Mouse (Mus musculus) liver, embryonic 14.5 days (tissue): ENCODE data around the gene Slc25a53. TPM values are rescaled to one million over a fixed set of nuclear protein-coding genes. Genes with fewer than 3 reads are reported as not detected.
"Not testable (repeated sequence)": the region's sequence is repeated elsewhere in the genome, so short reads cannot be mapped to it uniquely, and the experiment has no call there.

ENCODE experiments used
- ATAC-seq: fragments of 200-750 bp; cut with Nextera tagmentation; 2 replicates; pipeline ENCODE4 v1.8.0; 2017; ENCODE audit warnings: moderate number of reproducible peaks, mild to moderate bottlenecking, moderate library complexity; ENCODE audit not compliant: insufficient read depth
- DNase-seq, 3 experiments: peaks; one replicate each; pipeline ENCODE4 v3.0.0-alpha.2; 2012 to 2013; ENCODE audit warnings: low read depth in 3 of 3, low spot score in 3 of 3
- H3K27ac ChIP-seq: fragments of 300-500 bp; sonication (generic); 2 replicates; pipeline ENCODE4 v1.5.1; 2014; ENCODE audit warnings: moderate library complexity, mild to moderate bottlenecking, control low read depth, inconsistent platforms
- H3K27me3 ChIP-seq: fragments of 300-500 bp; sonication (generic); 2 replicates; pipeline ENCODE4 v1.6.1; 2014; ENCODE audit warnings: mild to moderate bottlenecking, low read length, moderate library complexity; ENCODE audit not compliant: control insufficient read depth, insufficient read depth
- H3K36me3 ChIP-seq: fragments of 300-500 bp; sonication (generic); replicated peaks from 2 replicates; pipeline ENCODE4 v1.6.1; 2014; ENCODE audit warnings: low read depth; ENCODE audit not compliant: control insufficient read depth, insufficient read depth
- H3K4me1 ChIP-seq, 2 experiments: fragments of 200-500 bp in 1 of 2; fragments of 300-500 bp in 1 of 2; sonication (generic) in 1 of 2; replicated peaks; 2 replicates each; pipeline ENCODE4 v1.6.1; 2012 to 2014; ENCODE audit warnings: antibody characterized with exemption in 1 of 2, inconsistent platforms in 1 of 2, low read length in 1 of 2; ENCODE audit not compliant: control insufficient read depth in 2 of 2, insufficient read depth in 2 of 2
- H3K4me2 ChIP-seq: fragments of 300-500 bp; sonication (generic); 2 replicates; pipeline ENCODE4 v1.6.1; 2014; ENCODE audit warnings: low read depth, mild to moderate bottlenecking, control low read depth, moderate library complexity
- H3K4me3 ChIP-seq, 2 experiments: fragments of 200-500 bp in 1 of 2; fragments of 300-500 bp in 1 of 2; sonication (generic) in 1 of 2; 2 replicates each; pipeline ENCODE4 v1.5.1; 2012 to 2014; ENCODE audit warnings: low read depth in 2 of 2, low read length in 2 of 2, mild to moderate bottlenecking in 2 of 2, control low read depth in 1 of 2, inconsistent platforms in 1 of 2, moderate library complexity in 1 of 2; ENCODE audit not compliant: insufficient read depth in 1 of 2
- H3K9ac ChIP-seq: fragments of 300-500 bp; sonication (generic); replicated peaks from 2 replicates; pipeline ENCODE4 v1.6.1; 2014; ENCODE audit warnings: mild to moderate bottlenecking, control low read depth, moderate library complexity
- H3K9me3 ChIP-seq: fragments of 300-500 bp; sonication (generic); 2 replicates; pipeline ENCODE4 v1.6.1; 2016; ENCODE audit warnings: low read length, mixed read lengths; ENCODE audit not compliant: control insufficient read depth
- CTCF ChIP-seq: IDR thresholded peaks from 2 replicates; pipeline ENCODE4 v1.5.1; 2016; ENCODE audit warnings: antibody characterized with exemption, low read depth, control low read depth
- EP300 ChIP-seq: IDR thresholded peaks from 2 replicates; pipeline ENCODE4 v1.6.1; 2016; ENCODE audit warnings: antibody characterized with exemption, low read depth
- WGBS: fragments of 180-500 bp; shearing (Covaris S2); extraction: QIAGEN DNeasy Blood & Tissue Kit; methylation state at CpG from one replicate; pipeline ENCODE4 v1.1.7; 2014; ENCODE audit not compliant: insufficient replicate concordance; 5-methylcytosine and 5-hydroxymethylcytosine counted together
- polyA plus RNA-seq, 2 experiments: library from polyadenylated mRNA; depleted of rRNA in 1 of 2; stranded (reverse) in 1 of 2; unstranded in 1 of 2; fragments of >200 nt; fragmentation: Nextera tagmentation in 1 of 2; extraction: Ambion mirVana in 1 of 2; gene quantifications; 2 replicates each; pipeline versions ENCODE4 v1.2.1 to v1.2.3; 2012 to 2014

Slc25a53 gene
- polyA plus RNA-seq, 2 experiments: 1.3 to 2.1 TPM

DNA sequence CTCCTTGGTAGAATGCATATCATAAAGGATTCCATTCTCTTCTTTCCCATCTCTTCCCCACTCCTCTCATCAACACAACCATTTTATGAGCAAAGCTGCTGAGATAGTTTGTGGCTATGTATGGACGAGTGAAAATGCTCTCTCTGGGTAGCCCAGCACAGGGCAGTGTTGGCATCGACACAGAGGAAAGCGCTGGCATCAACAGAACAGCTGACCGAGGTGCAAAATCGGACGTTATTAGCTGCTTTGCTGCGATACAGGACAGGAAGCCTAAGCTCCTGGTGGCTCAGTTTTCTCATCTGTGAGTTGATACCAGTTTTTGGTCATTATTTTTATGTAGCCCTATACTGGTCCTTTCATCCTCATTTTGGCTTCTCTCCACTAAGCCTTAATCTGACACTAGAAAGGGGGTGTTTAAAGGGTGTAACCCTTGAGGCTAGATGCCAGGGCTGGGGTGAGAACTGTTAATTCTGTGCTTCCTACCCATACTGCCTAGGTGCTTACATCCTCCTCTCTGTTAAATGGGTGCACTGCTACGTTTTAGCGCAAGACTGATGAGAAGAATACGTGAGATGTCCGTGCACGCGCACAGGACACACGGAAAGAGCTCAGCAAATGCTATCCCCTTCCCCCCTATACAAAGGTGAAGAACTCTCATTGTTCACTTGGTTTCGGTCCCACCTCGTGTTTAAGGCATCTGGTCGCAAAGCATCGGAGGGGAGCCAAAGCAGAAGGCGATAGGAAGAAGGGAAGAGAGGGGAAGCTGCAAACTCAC is 45.7 kb downstream of the Slc25a53 start:
- Histone ChIP-seq H3K9me3 (no peaks in the 10 kb centered on the region), H3K4me2 (peak overlapping the region; percentile 24), H3K4me1 (no peaks in the 10 kb centered on the region), H3K27ac (no peak overlapping the region), H3K36me3 (no peaks in the 10 kb centered on the region), H3K9ac (no peak overlapping the region), H3K4me3 (peak overlapping the region in 1 of 2 experiments; percentile 4; a peak in 1 of 4 replicates), H3K27me3 (peaks cover 12% of the 10 kb centered on the region)
- no peak for DNase-seq
- no peak for TF ChIP-seq EP300
- TF ChIP-seq CTCF: no peak
- no peak for ATAC-seq
- 17% methylated on average over 19 of the region's 19 CpGs for whole genome bisulfite sequencing

DNA sequence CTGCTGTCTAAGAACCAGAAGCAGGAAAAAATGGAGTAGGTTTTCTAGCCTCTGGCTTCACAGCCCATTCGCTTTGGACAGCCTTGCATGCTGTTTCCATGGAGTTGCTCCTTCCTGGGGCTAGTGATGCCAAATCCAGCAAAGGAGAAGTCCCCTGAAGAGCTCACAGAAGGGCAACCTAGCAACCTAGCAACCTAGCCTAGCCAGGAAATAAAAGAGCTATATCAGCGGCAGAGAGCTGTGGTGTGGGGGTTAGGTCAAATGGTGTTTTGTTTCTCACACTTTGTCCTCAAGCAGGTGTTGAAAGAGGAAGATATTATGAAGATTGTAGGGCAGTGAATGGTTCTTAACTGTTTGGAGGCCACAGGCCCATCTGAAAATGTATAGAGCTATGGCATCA is 46.8 kb downstream of the Slc25a53 start:
- H3K9ac ChIP-seq: no peak overlapping the region
- H3K4me2 ChIP-seq: no peak overlapping the region
- peaks cover 12% of the 10 kb centered on the region for H3K27me3 ChIP-seq
- H3K36me3 ChIP-seq: no peaks in the 10 kb centered on the region
- TF ChIP-seq EP300 (no peak), CTCF (no peak)
- no peak overlapping the region for H3K4me3 ChIP-seq
- no peaks in the 10 kb centered on the region for H3K4me1 ChIP-seq
- no peaks in the 10 kb centered on the region for H3K9me3 ChIP-seq
- ATAC-seq (no peak), DNase-seq (no peak)
- no peak overlapping the region for H3K27ac ChIP-seq
- 48% methylated on average over 2 of the region's 2 CpGs for WGBS

- no peak for ATAC-seq
- no peaks in the 10 kb centered on the region for H3K36me3 ChIP-seq
- no peak overlapping the region for H3K4me2 ChIP-seq
- H3K27me3 ChIP-seq: no peaks in the 10 kb centered on the region; the same call in 1 of the 2 replicates
- no peak overlapping the region for H3K27ac ChIP-seq
- no peak overlapping the region for H3K4me3 ChIP-seq
- no peaks in the 10 kb centered on the region for H3K4me1 ChIP-seq
- H3K9me3 ChIP-seq: no peaks in the 10 kb centered on the region
- TF ChIP-seq CTCF (no peak), EP300 (no peak)
- no peak for DNase-seq
- no peak overlapping the region for H3K9ac ChIP-seq
These were observed 52.1 kb downstream of the Slc25a53 start for GRCm38 (mm10) chrX:136986039-136986438.

GRCm38 (mm10) chrX:136978616-136979015 is 59.5 kb downstream of the Slc25a53 start:
- DNase-seq (no peak), ATAC-seq (no peak)
- Histone ChIP-seq H3K9ac (no peak overlapping the region), H3K4me2 (no peak overlapping the region), H3K36me3 (no peaks in the 10 kb centered on the region), H3K27ac (no peak overlapping the region), H3K4me3 (no peak overlapping the region), H3K9me3 (no peaks in the 10 kb centered on the region), H3K27me3 (no peaks in the 10 kb centered on the region), H3K4me1 (no peaks in the 10 kb centered on the region)
- TF ChIP-seq EP300 (no peak), CTCF (peak; percentile 38; the same call in 1 of the 2 replicates)

DNA sequence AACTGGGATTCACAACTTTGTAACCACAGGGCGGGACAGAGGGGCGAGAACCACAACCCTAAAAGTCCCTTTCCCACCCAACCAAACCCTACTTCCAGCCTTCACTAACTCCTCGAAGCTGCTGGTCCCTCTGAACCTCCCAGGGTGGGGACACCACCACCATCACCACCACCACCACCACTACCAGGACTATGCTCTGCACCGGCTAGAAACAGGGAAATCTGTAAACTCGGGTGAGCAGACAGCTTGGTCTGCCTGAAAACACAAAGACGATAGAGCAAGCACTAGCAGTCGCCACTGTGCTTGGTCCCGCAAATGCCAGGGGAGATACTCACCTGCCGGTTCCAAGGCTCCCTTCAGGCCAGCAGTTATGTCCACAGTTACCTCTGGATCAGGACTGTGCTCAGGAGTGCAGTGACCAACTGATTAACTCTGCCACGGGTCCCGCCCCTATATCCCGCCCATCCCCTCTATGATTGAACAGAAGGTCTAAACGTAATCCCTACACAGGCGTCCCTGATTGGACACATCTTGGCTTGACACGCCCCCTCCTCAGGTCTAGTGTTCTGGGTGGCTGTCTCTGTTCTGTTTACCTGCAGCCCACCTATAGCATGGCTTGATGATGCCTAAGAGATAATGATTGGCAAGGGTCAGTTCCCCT is 61.5 kb downstream of the Slc25a53 start, which contains the start of the genes Tmsb15l and Tmsb15b1:
Gene Tmsb15l (minus strand): TSS at position 446 of the 661 bp plus-strand sequence.
Gene Tmsb15b1 (minus strand): TSS at position 451 of the 661 bp plus-strand sequence.
- peak; percentile 97 for ATAC-seq
- Histone ChIP-seq H3K4me2 (peak within 1 kb of the TSS; percentile 24), H3K4me3 (peak within 1 kb of the TSS; percentile 25 to 34)

DNA sequence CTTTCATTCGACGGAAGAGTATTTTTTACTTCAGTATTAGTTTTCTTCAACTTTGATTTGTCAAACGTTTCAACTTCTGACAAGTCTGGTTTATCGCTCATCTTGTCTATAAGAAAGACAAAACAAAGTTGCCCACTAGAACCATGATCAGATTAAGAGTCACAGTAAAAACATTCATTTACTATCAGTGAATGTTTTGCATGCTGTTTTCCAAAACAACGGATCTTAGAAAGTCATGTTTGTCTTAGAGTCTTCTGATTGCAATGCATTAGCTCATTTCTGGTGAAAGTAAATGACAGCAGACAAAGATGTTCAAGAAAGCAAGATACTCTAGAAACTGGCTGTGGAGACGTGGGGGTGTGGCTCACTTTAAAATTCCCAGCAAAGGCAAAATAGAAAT is 62.7 kb downstream of the Slc25a53 start, which contains the start of gene Tmsb15b2:
Gene Tmsb15b2 (minus strand): TSS at position 101 of the 400 bp plus-strand sequence.
- peak within 1 kb of the TSS in 1 of 2 experiments; percentile 25; a peak in 1 of 4 replicates for H3K4me3 ChIP-seq
- H3K9me3 ChIP-seq, H3K27me3 ChIP-seq, H3K9ac ChIP-seq, DNase-seq, ATAC-seq, H3K27ac ChIP-seq, H3K36me3 ChIP-seq, H3K4me1 ChIP-seq: not testable (repeated sequence)
- WGBS: 70% methylated on average over 6 of the region's 6 CpGs
- H3K4me2 ChIP-seq: peak within 1 kb of the TSS; percentile 16

More for the DNA sequence above, 61.5 kb downstream of the Slc25a53 start, which contains the start of the genes Tmsb15l and Tmsb15b1:
- no peaks in the 10 kb centered on the region for H3K9me3 ChIP-seq
- TF ChIP-seq CTCF (no peak), EP300 (no peak)
- H3K27me3 ChIP-seq: no peaks in the 10 kb centered on the region
- H3K27ac ChIP-seq: no peak within 1 kb of the TSS
- no peaks in the 10 kb centered on the region for H3K4me1 ChIP-seq
- 13% methylated on average over 15 of the region's 15 CpGs for WGBS
- H3K9ac ChIP-seq: no peak within 1 kb of the TSS
- H3K36me3 ChIP-seq: no peaks in the 10 kb centered on the region
- DNase-seq: peak; percentile 24 to 39 (median 28)
